Mouse (Mus musculus): ENCODE measurements around the gene Slc12a3.

Slc12a3 gene

GRCm38 (mm10) chr8:94328932-94329728 lies at the start of gene Slc12a3:
Slc12a3 (plus strand) TSS chr8:94329201.
- no peak for DNase-seq (ENCODE audit: extremely low spot score)

DNA sequence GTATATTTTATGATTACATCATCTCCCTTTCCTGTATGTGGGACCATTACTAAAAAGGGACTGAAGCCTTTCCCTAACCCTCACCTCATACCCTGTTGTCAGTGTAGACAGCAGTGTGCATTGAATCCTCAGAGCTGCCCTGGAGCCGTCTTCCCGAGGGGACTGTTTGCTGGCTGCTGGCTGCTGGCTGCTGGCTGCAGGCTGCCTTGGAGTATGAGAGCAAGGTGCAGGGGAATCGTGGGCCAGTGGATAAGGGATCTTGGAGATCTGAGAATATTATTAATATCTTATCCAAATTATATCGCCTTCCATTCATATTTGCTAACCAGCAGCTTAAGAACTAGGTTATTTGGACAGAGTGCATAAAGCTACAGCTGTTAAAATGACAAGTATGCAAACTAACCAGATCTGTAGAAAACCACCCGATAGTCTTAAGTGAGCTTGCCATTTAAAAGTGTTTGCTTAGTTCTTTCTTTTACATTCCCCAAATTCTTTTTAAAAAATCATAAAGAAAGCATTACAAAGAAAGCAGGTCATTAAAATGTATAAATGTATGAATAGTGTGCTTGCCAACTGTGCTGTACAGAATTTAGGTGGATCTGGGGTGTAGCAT lies 48.9 kb upstream of the Slc12a3 start:
- no peak for DNase-seq (ENCODE audit: extremely low spot score)

DNA sequence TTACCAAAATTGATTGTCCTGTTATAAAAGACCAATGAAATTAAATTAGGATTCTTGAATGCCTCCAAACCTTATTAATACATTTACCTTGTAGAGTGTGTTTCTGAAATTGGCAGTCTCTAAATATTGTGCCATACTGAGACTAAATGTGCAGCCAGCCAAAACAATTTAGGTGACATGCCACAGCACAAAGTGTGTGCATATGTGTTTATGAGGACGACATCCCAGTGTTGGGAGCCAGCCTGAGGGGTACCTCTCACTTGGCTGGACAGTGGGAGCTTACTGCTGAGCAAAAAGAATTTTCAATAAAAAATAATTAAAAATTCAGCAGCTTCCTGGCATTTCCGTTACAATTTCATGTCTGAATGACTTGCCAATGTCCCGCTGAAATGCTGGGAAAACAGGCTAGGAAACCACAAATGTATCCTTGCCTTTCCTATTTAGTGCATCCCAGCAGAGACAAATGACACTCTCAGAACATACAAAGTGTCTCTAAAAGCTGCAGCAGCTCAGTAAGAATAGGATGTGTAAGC lies 46.5 kb upstream of the Slc12a3 start:
- DNase-seq (ENCODE audit: extremely low spot score), result no peak

DNA sequence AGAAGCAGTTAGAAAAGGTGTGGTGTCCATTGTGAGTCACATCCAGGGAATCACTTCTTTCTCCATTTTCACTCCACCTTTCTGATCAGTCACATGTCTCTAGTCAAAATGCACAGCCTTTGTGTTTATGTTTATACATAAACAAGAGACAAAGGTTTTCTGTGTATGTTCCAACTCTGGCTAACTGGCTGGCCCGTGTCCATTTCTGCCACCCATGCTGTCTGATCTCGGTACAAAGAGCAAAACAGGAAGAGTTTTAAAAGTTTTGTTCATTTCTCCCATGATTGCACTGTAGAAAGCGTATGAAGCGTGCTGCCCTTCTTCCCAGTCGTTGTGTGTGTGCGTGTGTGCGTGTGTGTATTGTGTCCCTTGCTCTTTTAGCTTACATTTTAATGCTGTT lies 44.8 kb upstream of the Slc12a3 start:
- DNase-seq (ENCODE audit: extremely low spot score), result no peak

- DNase-seq (ENCODE audit: extremely low spot score), result no peak
Observed at GRCm38 (mm10) chr8:94290606-94291005, 38.4 kb upstream of the Slc12a3 start.

DNA sequence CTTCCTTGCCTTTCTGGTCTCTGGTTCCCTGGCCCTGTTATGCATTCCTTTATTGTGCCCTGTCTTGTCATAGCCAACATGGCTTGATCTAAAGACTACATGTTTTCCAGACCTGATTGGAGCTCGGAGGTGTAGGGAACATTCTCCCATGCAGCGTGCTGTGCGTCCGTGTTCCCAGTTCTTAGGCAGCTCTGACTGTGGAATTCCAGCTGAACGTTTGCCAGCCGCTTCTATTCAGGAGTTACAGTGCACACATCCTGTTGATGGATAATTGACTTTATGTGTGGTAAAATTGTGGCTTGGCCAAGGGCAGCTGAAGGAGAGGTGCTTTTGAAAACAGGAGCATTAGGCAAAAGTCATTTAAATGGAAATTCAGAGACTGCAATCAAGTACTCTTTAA lies 36.9 kb upstream of the Slc12a3 start:
- no peak for DNase-seq (ENCODE audit: extremely low spot score)

DNA sequence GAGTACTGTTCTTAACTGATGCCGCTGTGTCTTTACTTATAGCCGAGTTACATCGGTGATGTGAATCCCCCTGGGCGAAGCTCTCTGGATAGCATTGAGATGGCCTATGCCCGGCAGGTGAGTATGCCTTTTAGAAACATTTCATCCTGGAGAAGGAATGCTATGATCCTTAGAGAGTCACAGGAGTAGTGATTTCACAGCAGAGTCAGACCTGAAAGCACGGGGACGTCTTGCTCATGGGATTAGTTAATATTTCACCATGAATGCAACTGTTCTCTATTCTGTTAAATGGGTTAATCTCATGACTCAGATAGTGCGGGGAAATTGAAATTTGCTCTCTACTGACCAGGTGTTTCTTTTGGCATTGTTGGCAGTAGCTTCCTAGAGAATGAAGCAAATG lies 36.4 kb upstream of the Slc12a3 start:
- no peak for DNase-seq (ENCODE audit: extremely low spot score)

GRCm38 (mm10) chr8:94295687-94296086 lies 33.3 kb upstream of the Slc12a3 start:
- DNase-seq (ENCODE audit: extremely low spot score), result no peak

GRCm38 (mm10) chr8:94296312-94296991 lies 32.5 kb upstream of the Slc12a3 start:
- DNase-seq (ENCODE audit: extremely low spot score), result no peak

- DNase-seq (ENCODE audit: extremely low spot score), result no peak
Observed at GRCm38 (mm10) chr8:94297101-94297500, 31.9 kb upstream of the Slc12a3 start.

GRCm38 (mm10) chr8:94300809-94301208 lies 28.2 kb upstream of the Slc12a3 start:
- no peak for DNase-seq (ENCODE audit: extremely low spot score)

GRCm38 (mm10) chr8:94304412-94304811 lies 24.6 kb upstream of the Slc12a3 start:
- no peak for DNase-seq (ENCODE audit: extremely low spot score)

- no peak for DNase-seq (ENCODE audit: extremely low spot score)
Observed at GRCm38 (mm10) chr8:94306989-94307513, 21.9 kb upstream of the Slc12a3 start.

GRCm38 (mm10) chr8:94307652-94308051 lies 21.3 kb upstream of the Slc12a3 start:
- no peak for DNase-seq (ENCODE audit: extremely low spot score)

GRCm38 (mm10) chr8:94314069-94314468 lies 14.9 kb upstream of the Slc12a3 start:
- no peak for DNase-seq (ENCODE audit: extremely low spot score)

DNA sequence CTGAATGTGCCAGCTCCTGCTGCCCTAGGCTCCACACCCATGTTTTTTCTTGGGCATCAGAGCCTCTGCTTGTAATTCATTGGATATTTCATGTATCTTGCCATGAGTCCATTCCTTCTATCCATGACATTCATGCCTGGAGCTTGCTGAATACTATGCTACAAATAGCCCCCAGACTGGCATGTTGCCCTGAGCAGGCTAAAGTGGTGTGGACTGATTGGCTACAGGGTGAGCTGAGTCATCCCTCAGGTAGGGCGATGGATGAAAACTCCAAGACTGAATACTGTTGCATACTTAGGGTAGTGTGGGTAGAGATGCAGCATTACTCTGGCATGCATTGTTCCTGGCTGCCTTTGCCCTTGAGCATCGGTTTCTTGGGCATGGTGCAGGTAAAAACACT lies 11.8 kb upstream of the Slc12a3 start:
- DNase-seq (ENCODE audit: extremely low spot score), result no peak

GRCm38 (mm10) chr8:94317691-94318090 lies 11.3 kb upstream of the Slc12a3 start:
- DNase-seq (ENCODE audit: extremely low spot score), result no peak

- no peak for DNase-seq (ENCODE audit: extremely low spot score)
Observed at GRCm38 (mm10) chr8:94320036-94320435, 9.0 kb upstream of the Slc12a3 start.

- DNase-seq (ENCODE audit: extremely low spot score), result no peak
Observed at GRCm38 (mm10) chr8:94322083-94322482, 6.9 kb upstream of the Slc12a3 start.

GRCm38 (mm10) chr8:94323041-94323440 lies 6.0 kb upstream of the Slc12a3 start:
- DNase-seq (ENCODE audit: extremely low spot score), result no peak

DNA sequence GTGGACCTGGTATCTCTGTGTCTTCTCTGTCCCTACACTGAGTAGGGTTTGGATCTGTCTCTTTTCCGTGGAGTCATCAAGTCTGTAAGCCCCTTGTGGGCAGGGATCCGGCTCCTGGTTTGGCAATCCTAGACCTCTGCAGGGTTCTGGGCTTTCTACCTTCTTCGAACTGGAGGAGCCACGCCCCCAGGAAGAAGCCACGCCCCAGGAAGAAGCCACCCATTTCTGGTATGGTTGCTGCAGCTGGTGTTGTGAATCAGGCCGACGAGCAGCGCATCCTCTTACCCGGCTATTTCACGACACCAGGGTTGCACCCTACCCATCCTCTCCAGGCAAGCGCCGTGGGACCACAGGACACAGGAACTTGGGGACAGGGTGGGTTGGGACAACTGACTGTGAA lies 4.9 kb upstream of the Slc12a3 start:
- DNase-seq (ENCODE audit: extremely low spot score), result no peak

GRCm38 (mm10) chr8:94326016-94326415 lies 3.0 kb upstream of the Slc12a3 start:
- DNase-seq (ENCODE audit: extremely low spot score), result no peak
